ENCODE assay signal across 23 mouse cellular contexts in genomic region chr13:9151619-9152018, GRCm38 (mm10).
"Had no signal": no experiment of that assay in that cellular context is flagged by ENCODE, and none has a peak within 500 bp of the region (broad histone marks: within the 10 kb centered on the region; RNA-seq: fewer than 3 reads in every experiment).

No protein-coding gene starts in this region.

- H3K4me1 ChIP-seq: heart, embryonic 15.5 days; hindbrain, embryonic 10.5 days; hindbrain, embryonic 12.5 days; limb, embryonic 10.5 days had no signal

- H3K4me2 ChIP-seq: heart, embryonic 11.5 days; heart, embryonic 13.5 days; heart, embryonic 15.5 days; hindbrain, embryonic 12.5 days; hindbrain, embryonic 14.5 days; limb, embryonic 12.5 days; liver, embryonic 11.5 days had no signal

- H3K9me3 ChIP-seq: heart, embryonic 13.5 days; heart, embryonic 15.5 days; hindbrain, embryonic 10.5 days; hindbrain, embryonic 12.5 days; limb, embryonic 10.5 days; limb, embryonic 12.5 days had no signal

- H3K27me3 ChIP-seq: heart, embryonic 13.5 days; heart, embryonic 15.5 days; hindbrain, embryonic 12.5 days; limb, embryonic 12.5 days had no signal

- ATAC-seq: forebrain, embryonic 16.5 days; hindbrain, embryonic 16.5 days; inflammation-experienced regulatory T-cells, adult 6 months had no signal

- DNase-seq: gastrocnemius, postnatal 14 days; gastrocnemius, postnatal 36 days; heart, adult 11 months; heart, adult 2 months; heart, postnatal 14 days; heart, postnatal 4 days; kidney, adult 18-20 months; kidney, postnatal 4 days; liver had no signal

- H3K4me3 ChIP-seq: heart, adult 2 months; heart, embryonic 13.5 days; heart, embryonic 15.5 days; hindbrain, embryonic 10.5 days; hindbrain, embryonic 12.5 days; layer of hippocampus, adult 2 months; left cerebral cortex, adult 2 months; limb, embryonic 10.5 days; limb, embryonic 12.5 days had no signal

- H3K9ac ChIP-seq: heart, embryonic 13.5 days; heart, embryonic 15.5 days; hindbrain, embryonic 12.5 days; hindbrain, embryonic 14.5 days; limb, embryonic 12.5 days had no signal

- H3K27ac ChIP-seq: heart, adult 2 months; heart, embryonic 13.5 days; heart, embryonic 15.5 days; hindbrain, embryonic 10.5 days; hindbrain, embryonic 12.5 days; hindbrain, embryonic 14.5 days; layer of hippocampus, adult 2 months; left cerebral cortex, adult 2 months; limb, embryonic 10.5 days; limb, embryonic 12.5 days had no signal
